In genomic region chr4:140245286-140246179, GRCm38 (mm10) we compare ENCODE assay signal across 9 mouse cellular contexts. TPM values are rescaled to one million over a fixed set of nuclear protein-coding genes. Genes with fewer than 3 reads are reported as not detected.
A peak's percentile ranks its signal among the peaks of the same experiment; 100 is the strongest.
DNase-seq lines count a peak whose midpoint lies in the region; ATAC-seq and TF ChIP-seq lines count a peak whose summit lies in the region.
"Had no signal": no experiment of that assay in that cellular context is flagged by ENCODE, and none has a peak within 500 bp of the region (broad histone marks: within the 10 kb centered on the region; RNA-seq: fewer than 3 reads in every experiment).

No protein-coding gene starts in this region.

- H3K4me1 ChIP-seq in heart, embryonic 11.5 days (ENCODE audit: control insufficient read depth, insufficient read depth, low read length) = peaks cover 5% of the 10 kb centered on the region
- peaks cover 79% of the 10 kb centered on the region for H3K4me1 ChIP-seq in forebrain, embryonic 12.5 days

- H3K4me2 ChIP-seq in heart, embryonic 11.5 days = peak overlapping the region; percentile 64
- peak overlapping the region; percentile 94 for H3K4me2 ChIP-seq in forebrain, embryonic 12.5 days

- no peak; the same call in 1 of the 2 replicates for TF ChIP-seq CTCF in gastrocnemius, adult 2 months (IDR thresholded peaks at IDR 0.05)

- intact Hi-C loops in gastrocnemius, adult 2 months (cut with DNase I) = no loop called here

- H3K27ac ChIP-seq in heart, embryonic 11.5 days (ENCODE audit: low read depth, low read length) = no peak overlapping the region
- peak overlapping the region; percentile 74 for H3K27ac ChIP-seq in forebrain, embryonic 12.5 days
- H3K27ac ChIP-seq in gastrocnemius, adult 2 months = no peak overlapping the region

- H3K36me3 ChIP-seq in heart, embryonic 11.5 days (ENCODE audit: control insufficient read depth, insufficient read depth, low read length) = no peaks in the 10 kb centered on the region
- H3K36me3 ChIP-seq in forebrain, embryonic 12.5 days (replicated peaks) = no peaks in the 10 kb centered on the region

- ATAC-seq in heart, embryonic 11.5 days (replicated peaks; ENCODE audit: insufficient number of reproducible peaks, low FRiP score, low TSS enrichment) = no peak
- ATAC-seq in forebrain, embryonic 12.5 days (ENCODE audit: low FRiP score) = no peak
- no peak for ATAC-seq in megakaryocyte progenitor cell, adult 5-6 weeks (replicated peaks; ENCODE audit: poor library complexity)

- DNase-seq in heart, adult 18-20 months = no peak
- DNase-seq in R1 (ENCODE audit: low read depth, low spot score) = peak; percentile 55
- peak; percentile 44 for DNase-seq in mesoderm, embryonic 11.5 days (ENCODE audit: low read depth, low spot score)
- no peak for DNase-seq in urinary bladder, postnatal 25 days (ENCODE audit: low spot score)
- DNase-seq in gastrocnemius, adult 2 months = no peak

- no peak overlapping the region for H3K9ac ChIP-seq in heart, embryonic 11.5 days (ENCODE audit: low read depth, low read length)
- peak overlapping the region; percentile 72 for H3K9ac ChIP-seq in forebrain, embryonic 12.5 days

- no peaks in the 10 kb centered on the region for H3K9me3 ChIP-seq in heart, embryonic 11.5 days (replicated peaks; ENCODE audit: control insufficient read depth, low read length)
- H3K9me3 ChIP-seq in forebrain, embryonic 12.5 days = no peaks in the 10 kb centered on the region

- no peak overlapping the region; the same call in 1 of the 2 replicates for H3K4me3 ChIP-seq in heart, embryonic 11.5 days (ENCODE audit: low read depth, low read length)
- H3K4me3 ChIP-seq in forebrain, embryonic 12.5 days (replicated peaks) = peak overlapping the region; percentile 56
- no peak overlapping the region for H3K4me3 ChIP-seq in gastrocnemius, adult 2 months

- WGBS in heart, embryonic 11.5 days (ENCODE audit: insufficient replicate concordance) = 5% methylated on average over 22 of the region's 23 CpGs
- 2% methylated on average over 23 of the region's 23 CpGs for WGBS in forebrain, embryonic 12.5 days

- peaks cover 93% of the 10 kb centered on the region for H3K27me3 ChIP-seq in heart, embryonic 11.5 days (ENCODE audit: control insufficient read depth, insufficient read depth, low read length)
- H3K27me3 ChIP-seq in forebrain, embryonic 12.5 days = peaks cover 91% of the 10 kb centered on the region

RNA-seq across cellular contexts. Expression of gene Igsf21, which starts 1.1 kb away (rescaled TPM):
- polyA plus RNA-seq in heart, embryonic 11.5 days (2014; fragmentation: Nextera tagmentation; extraction: Ambion mirVana) = 0.11 and 0.39 TPM in 2 replicates
- total RNA-seq in heart, adult 18-20 months (2021) = under 1 TPM; 0.17 to 0.33 TPM
- polyA plus RNA-seq in forebrain, embryonic 12.5 days (2016; fragmentation: Nextera tagmentation; extraction: Ambion mirVana) = 21.7 and 22.8 TPM in 2 replicates
- not detected in 2 replicates for total RNA-seq in megakaryocyte progenitor cell, adult 5-6 weeks (2015)
- not detected in 2 replicates for total RNA-seq in megakaryocyte progenitor cell, adult 5-6 weeks (2017)
- under 1 TPM in 1 of 2 experiments, not detected in 1; 0.22 TPM for total RNA-seq in gastrocnemius, adult 2 months (2021)
- polyA plus RNA-seq: C2C12 had no signal

Comparison
In these comparisons a context has a peak if more than half of its experiments do, and no peak if none do; other contexts are left out.
1. DNase-seq: peak in R1 (single experiment) and mesoderm, embryonic 11.5 days (single experiment); none in heart, adult 18-20 months (0 of 2), urinary bladder, postnatal 25 days (single experiment) and gastrocnemius, adult 2 months (single experiment).